Mouse (Mus musculus) heart, embryonic 13.5 days (tissue): ENCODE results near the gene Slc4a2. TPM values are rescaled to one million over a fixed set of nuclear protein-coding genes. Genes with fewer than 3 reads are reported as not detected.

ENCODE experiments used
- ATAC-seq: fragments of 200-750 bp; cut with Nextera tagmentation; 2 replicates; pipeline ENCODE4 v1.8.0; 2017; ENCODE audit warnings: moderate TSS enrichment; ENCODE audit not compliant: insufficient number of reproducible peaks, low FRiP score, low TSS enrichment; ENCODE audit errors: extremely low read depth
- H3K27ac ChIP-seq: fragments of 300-500 bp; sonication (generic); replicated peaks from 2 replicates; pipeline ENCODE4 v1.5.1; 2015; ENCODE audit warnings: moderate library complexity, mild to moderate bottlenecking, inconsistent platforms
- H3K27me3 ChIP-seq: fragments of 300-500 bp; sonication (generic); replicated peaks from 2 replicates; pipeline ENCODE4 v1.6.1; 2015; ENCODE audit warnings: mild to moderate bottlenecking, inconsistent platforms
- H3K36me3 ChIP-seq: fragments of 300-500 bp; sonication (generic); 2 replicates; pipeline ENCODE4 v1.6.1; 2015; ENCODE audit warnings: mild to moderate bottlenecking, inconsistent platforms
- H3K4me1 ChIP-seq: fragments of 300-500 bp; sonication (generic); 2 replicates; pipeline ENCODE4 v1.6.1; 2015; ENCODE audit warnings: inconsistent platforms
- H3K4me2 ChIP-seq: fragments of 300-500 bp; sonication (generic); 2 replicates; pipeline ENCODE4 v1.6.1; 2015; ENCODE audit warnings: inconsistent platforms, mild to moderate bottlenecking, moderate library complexity
- H3K4me3 ChIP-seq: fragments of 300-500 bp; sonication (generic); 2 replicates; pipeline ENCODE4 v1.5.1; 2015; ENCODE audit warnings: moderate library complexity, mild to moderate bottlenecking, inconsistent platforms
- H3K9ac ChIP-seq: fragments of 300-500 bp; sonication (generic); 2 replicates; pipeline ENCODE4 v1.6.1; 2015; ENCODE audit warnings: inconsistent platforms, mild to moderate bottlenecking, moderate library complexity
- H3K9me3 ChIP-seq: fragments of 300-500 bp; sonication (generic); 2 replicates; pipeline ENCODE4 v1.6.1; 2016; ENCODE audit warnings: inconsistent platforms
- WGBS: fragments of 180-500 bp; shearing (Covaris S2); methylation state at CpG from one replicate; pipeline ENCODE4 v1.1.7; 2015; ENCODE audit warnings: mixed read lengths; 5-methylcytosine and 5-hydroxymethylcytosine counted together
- polyA plus RNA-seq: library from polyadenylated mRNA; unstranded; fragments of >200 nt; fragmentation: Nextera tagmentation; extraction: Ambion mirVana; gene quantifications from 2 replicates; pipeline ENCODE4 v1.2.1, GENCODE M21; 2015

Gene Slc4a2
- polyA plus RNA-seq, 1 experiment from 2014 or later, result 29.3 TPM

- Histone ChIP-seq H3K27me3 (peaks cover 12% of the 10 kb centered on the region; the same call in 1 of the 2 replicates), H3K36me3 (peaks cover 82% of the 10 kb centered on the region), H3K9ac (no peak overlapping the region), H3K4me1 (peaks cover 24% of the 10 kb centered on the region), H3K4me2 (no peak overlapping the region), H3K9me3 (no peaks in the 10 kb centered on the region), H3K27ac (no peak overlapping the region), H3K4me3 (no peak overlapping the region)
- WGBS, result 87% methylated on average over 5 of the region's 5 CpGs
- ATAC-seq, result no peak
These were observed 63.1 kb downstream of the Slc4a2 start for GRCm38 (mm10) chr5:24486738-24487137.

DNA sequence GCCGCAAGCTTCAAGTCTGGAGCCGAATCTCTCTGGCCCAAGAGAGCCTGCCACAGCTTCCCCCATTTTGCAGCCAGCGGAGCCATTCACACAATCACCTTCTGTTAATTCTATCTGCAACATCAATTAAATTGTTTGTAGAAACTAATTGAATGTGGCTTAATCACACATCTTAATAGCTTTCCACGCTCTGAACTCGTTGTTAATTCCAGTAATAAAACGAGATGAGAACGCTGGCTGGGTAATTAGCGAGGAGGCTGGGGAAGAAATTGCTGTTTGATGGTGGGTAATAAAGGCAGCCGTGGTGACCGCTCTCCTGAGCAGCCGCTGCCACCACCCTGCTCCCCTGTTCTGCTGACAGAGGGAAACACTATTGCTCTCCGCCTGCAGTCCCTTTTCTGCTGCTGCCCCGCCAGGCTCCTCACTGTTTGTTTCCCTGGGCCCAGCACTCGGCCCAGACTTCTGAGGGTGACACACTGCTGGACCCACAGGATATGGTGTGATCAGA, 66.8 kb downstream of the Slc4a2 start:
- ATAC-seq, result no peak
- no peak overlapping the region for H3K27ac ChIP-seq
- no peak overlapping the region for H3K4me2 ChIP-seq
- H3K9ac ChIP-seq, result no peak overlapping the region
- no peak overlapping the region for H3K4me3 ChIP-seq
- H3K27me3 ChIP-seq, result no peaks in the 10 kb centered on the region
- no peaks in the 10 kb centered on the region for H3K9me3 ChIP-seq
- WGBS, result 85% methylated on average over 14 of the region's 14 CpGs
- peaks cover 5% of the 10 kb centered on the region for H3K4me1 ChIP-seq
- H3K36me3 ChIP-seq, result peaks cover 93% of the 10 kb centered on the region

Other genes with a start within 250 kb of the Slc4a2 start
- 24.4 and 26.2 TPM in 2 replicates for gene Kcnh2, start 72.2 kb upstream of the Slc4a2 start, polyA plus RNA-seq
- 34.0 and 35.0 TPM in 2 replicates for gene Nos3, start 59.0 kb upstream of the Slc4a2 start, polyA plus RNA-seq
- gene Atg9b, start 31.7 kb upstream of the Slc4a2 start, polyA plus RNA-seq, result 0.87 and 1.4 TPM in 2 replicates
- gene Abcb8, start 30.2 kb upstream of the Slc4a2 start, polyA plus RNA-seq, result 62.0 and 63.4 TPM in 2 replicates
- gene Asic3, start 10.4 kb upstream of the Slc4a2 start, polyA plus RNA-seq, result 0.25 TPM in 1 of 2 replicates, not detected in the other
- 25.8 and 28.7 TPM in 2 replicates for gene Cdk5, start 307 bp upstream of the Slc4a2 start, polyA plus RNA-seq
- 163 and 164 TPM in 2 replicates for gene Fastk, start 21.4 kb downstream of the Slc4a2 start, polyA plus RNA-seq
- 16.2 and 19.9 TPM in 2 replicates for gene Tmub1, start 24.0 kb downstream of the Slc4a2 start, polyA plus RNA-seq
- 14.4 and 16.5 TPM in 2 replicates for gene Agap3, start 28.3 kb downstream of the Slc4a2 start, polyA plus RNA-seq
- 0.05 TPM in 1 of 2 replicates, not detected in the other for gene Gbx1, start 103.4 kb downstream of the Slc4a2 start, polyA plus RNA-seq
- 4.1 TPM in 2 replicates for gene Asb10, start 117.1 kb downstream of the Slc4a2 start, polyA plus RNA-seq
- gene 4931409K22Rik, start 133.0 kb downstream of the Slc4a2 start, polyA plus RNA-seq, result 0.08 and 0.11 TPM in 2 replicates
- 66.7 and 70.7 TPM in 2 replicates for gene Abcf2, start 153.6 kb downstream of the Slc4a2 start, polyA plus RNA-seq
- 16.1 and 16.6 TPM in 2 replicates for gene Chpf2, start 162.9 kb downstream of the Slc4a2 start, polyA plus RNA-seq
- gene Smarcd3, start 200.6 kb downstream of the Slc4a2 start, polyA plus RNA-seq, result 54.5 and 58.5 TPM in 2 replicates